ENCODE assay signal across 11 mouse cellular contexts in the genomic region with DNA sequence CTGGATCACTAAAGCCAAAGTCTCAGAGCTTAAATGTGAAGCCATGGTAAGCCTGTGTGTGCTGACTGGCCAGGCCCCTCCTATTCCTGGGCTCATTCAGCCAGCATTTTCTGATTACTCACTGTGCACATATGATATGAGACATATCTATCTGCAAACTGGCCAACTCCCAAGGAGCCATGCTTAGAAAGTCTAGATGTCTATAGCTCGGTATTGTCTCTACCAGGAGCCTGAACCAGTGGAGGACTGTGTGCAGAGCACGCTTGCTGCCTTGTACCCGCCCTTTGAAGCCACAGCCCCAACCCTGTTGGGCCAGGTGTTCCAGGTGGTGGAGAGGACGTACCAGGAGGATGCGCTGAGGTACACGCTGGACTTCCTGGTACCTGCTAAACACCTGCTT. TPM values are rescaled to one million over a fixed set of nuclear protein-coding genes. Genes with fewer than 3 reads are reported as not detected.
DNase-seq lines count a peak whose midpoint lies in the region; ATAC-seq and TF ChIP-seq lines count a peak whose summit lies in the region.
"Had no signal": no experiment of that assay in that cellular context is flagged by ENCODE, and none has a peak within 500 bp of the region (broad histone marks: within the 10 kb centered on the region; RNA-seq: fewer than 3 reads in every experiment).

No protein-coding gene starts in this region.

- H3K4me3 ChIP-seq in erythroblast, embryonic 14.5 days (replicated peaks): peak overlapping the region; percentile 10
- H3K4me3 ChIP-seq in liver, postnatal 0 days (ENCODE audit: low read depth, low read length): no peak overlapping the region

- H3K9me3 ChIP-seq in erythroblast, embryonic 14.5 days (ENCODE audit: control insufficient read depth, low read length): no peaks in the 10 kb centered on the region
- no peaks in the 10 kb centered on the region for H3K9me3 ChIP-seq in liver, postnatal 0 days (ENCODE audit: low read length)

- H3K4me1 ChIP-seq in erythroblast, embryonic 14.5 days (ENCODE audit: control insufficient read depth): peaks cover 57% of the 10 kb centered on the region
- peaks cover 32% of the 10 kb centered on the region for H3K4me1 ChIP-seq in liver, postnatal 0 days (ENCODE audit: insufficient read depth)

- DNase-seq in kidney, postnatal 10 days: peak; percentile 5
- DNase-seq in kidney, adult 11 months: no peak
- peak; percentile 14 for DNase-seq in adipocyte (ENCODE audit: low spot score)
- DNase-seq in liver, postnatal 0 days: peak; percentile 16
- DNase-seq in cerebellum, adult 11 months: no peak
- DNase-seq: layer of hippocampus, adult 9-11 months had no signal

- H3K27ac ChIP-seq in liver, postnatal 0 days (ENCODE audit: low read depth): peak overlapping the region; percentile 70; the same call in 1 of the 2 replicates

- no peak for TF ChIP-seq CTCF in liver, postnatal 0 days (IDR thresholded peaks at IDR 0.05; ENCODE audit: low read depth)

- peak; percentile 43; the same call in 1 of the 2 replicates for TF ChIP-seq EP300 in liver, postnatal 0 days (IDR thresholded peaks at IDR 0.05; ENCODE audit: low read depth)

- no peak for ATAC-seq in liver, postnatal 0 days
- no peak for ATAC-seq in frontal cortex, adult (ENCODE audit: low TSS enrichment)
- ATAC-seq: lung, postnatal 0 days had no signal

- H3K4me2 ChIP-seq in liver, postnatal 0 days (ENCODE audit: low read depth, low read length): peak overlapping the region; percentile 100

- H3K27me3 ChIP-seq in erythroblast, embryonic 14.5 days (ENCODE audit: control insufficient read depth): peaks cover 6% of the 10 kb centered on the region
- H3K27me3 ChIP-seq in liver, postnatal 0 days (ENCODE audit: insufficient read depth, low read length): no peaks in the 10 kb centered on the region; the same call in 1 of the 2 replicates

- H3K36me3 ChIP-seq in erythroblast, embryonic 14.5 days (ENCODE audit: control insufficient read depth): peaks cover 45% of the 10 kb centered on the region
- H3K36me3 ChIP-seq in liver, postnatal 0 days (replicated peaks; ENCODE audit: insufficient read depth, low read length): peaks cover 16% of the 10 kb centered on the region; the same call in 1 of the 2 replicates

- 66% methylated on average over 6 of the region's 6 CpGs for WGBS in liver, postnatal 0 days (ENCODE audit: insufficient replicate concordance)

- H3K9ac ChIP-seq in liver, postnatal 0 days (replicated peaks): no peak overlapping the region

RNA-seq across cellular contexts. Expression of a gene that starts 2.7 kb away (rescaled TPM):
- 5.6 and 6.8 TPM in 2 replicates for polyA plus RNA-seq in erythroblast, embryonic 14.5 days (2012)
- polyA plus RNA-seq in liver, postnatal 0 days (2015; fragmentation: Nextera tagmentation; extraction: Ambion mirVana): 5.8 and 7.2 TPM in 2 replicates

RNA-seq across cellular contexts. Expression of a gene that starts 28.3 kb away (rescaled TPM):
- polyA plus RNA-seq in erythroblast, embryonic 14.5 days (2012): not detected in 2 replicates
- 0.23 and 0.31 TPM in 2 replicates for polyA plus RNA-seq in liver, postnatal 0 days (2015; fragmentation: Nextera tagmentation; extraction: Ambion mirVana)

RNA-seq across cellular contexts. Expression of a gene that starts 33.4 kb away (rescaled TPM):
- polyA plus RNA-seq in erythroblast, embryonic 14.5 days (2012): 2.0 and 2.9 TPM in 2 replicates
- polyA plus RNA-seq in liver, postnatal 0 days (2015; fragmentation: Nextera tagmentation; extraction: Ambion mirVana): 8.8 and 9.0 TPM in 2 replicates

RNA-seq across cellular contexts. Expression of a gene that starts 55.1 kb away (rescaled TPM):
- not detected in 2 replicates for polyA plus RNA-seq in erythroblast, embryonic 14.5 days (2012)
- not detected in 2 replicates for polyA plus RNA-seq in liver, postnatal 0 days (2015; fragmentation: Nextera tagmentation; extraction: Ambion mirVana)
- polyA plus RNA-seq: hindbrain, embryonic 11.5 days; lung, postnatal 0 days; neural tube, embryonic 11.5 days had no signal

Comparison
In these comparisons a context has a peak if more than half of its experiments do, and no peak if none do; other contexts are left out.
1. DNase-seq: peak in kidney, postnatal 10 days (single experiment), adipocyte (single experiment) and liver, postnatal 0 days (single experiment); none in kidney, adult 11 months (single experiment) and cerebellum, adult 11 months (single experiment).